Mouse (Mus musculus) liver, adult 2 months (tissue): ENCODE measurements around the gene Mpst.

ENCODE experiments used
- CTCF ChIP-seq: fragments of 200-500 bp; IDR thresholded peaks from 2 replicates; pipeline ENCODE4 v1.5.1; 2011; ENCODE audit warnings: low read depth, low read length, control low read depth
- POLR2A ChIP-seq: fragments of 200-500 bp; IDR thresholded peaks from 2 replicates; pipeline ENCODE4 v1.6.1; 2011; ENCODE audit warnings: low read length, control low read depth; ENCODE audit not compliant: insufficient read depth; ENCODE audit errors: extremely low read depth

DNA sequence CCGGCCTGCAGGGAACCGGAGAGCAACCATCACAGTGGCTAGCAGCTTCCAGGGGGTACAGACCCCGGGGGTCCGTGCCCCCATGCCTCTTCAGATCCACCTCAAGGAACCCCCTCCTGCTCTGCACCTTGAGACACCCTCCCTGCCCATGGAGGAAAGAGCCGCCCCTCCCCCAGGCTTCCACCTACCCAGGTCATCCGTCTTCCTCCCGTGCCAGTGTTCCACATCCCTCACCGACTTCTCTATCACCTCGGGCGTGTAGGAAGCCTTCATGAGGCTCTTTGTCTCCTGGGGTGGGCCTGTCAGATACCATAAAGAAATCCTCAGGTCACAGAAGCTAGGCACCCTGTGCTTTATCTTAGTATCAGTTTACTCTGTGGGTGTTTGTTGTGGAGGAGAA is 27.7 kb upstream of the Mpst start:
- TF ChIP-seq CTCF (no peak), POLR2A (no peak)
